Mouse (Mus musculus) spleen, postnatal 36 days (tissue): ENCODE data around the gene Srrd.
A peak's percentile ranks its signal among the peaks of the same experiment; 100 is the strongest.
"Not testable (repeated sequence)": the region's sequence is repeated elsewhere in the genome, so short reads cannot be mapped to it uniquely, and the experiment has no call there.

Source experiments
- DNase-seq, 2 experiments: peaks; one replicate each; pipeline ENCODE4 v3.0.0; 2022; ENCODE audit warnings: low spot score in 2 of 2, mixed read lengths in 1 of 2

Gene Srrd

DNA sequence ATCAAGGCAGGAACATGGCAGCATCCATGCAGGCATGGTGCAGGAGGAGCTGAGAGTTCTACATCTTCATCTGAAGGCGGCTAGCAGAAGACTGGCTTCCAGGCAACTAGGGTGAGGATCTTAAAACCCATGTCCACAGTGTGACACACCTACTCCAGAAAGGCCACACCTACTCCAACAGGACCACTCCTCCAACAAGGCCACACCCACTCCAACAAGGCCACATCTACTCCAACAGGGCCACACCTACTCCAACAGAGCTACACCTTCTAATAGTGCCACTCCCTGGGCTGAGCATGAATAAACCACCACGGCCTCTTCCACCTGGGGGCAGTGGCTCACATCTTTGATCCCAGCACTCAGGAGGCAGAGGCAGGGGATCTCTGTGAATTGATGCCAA is 23.5 kb downstream of the Srrd start:
- DNase-seq = not testable (repeated sequence)

DNA sequence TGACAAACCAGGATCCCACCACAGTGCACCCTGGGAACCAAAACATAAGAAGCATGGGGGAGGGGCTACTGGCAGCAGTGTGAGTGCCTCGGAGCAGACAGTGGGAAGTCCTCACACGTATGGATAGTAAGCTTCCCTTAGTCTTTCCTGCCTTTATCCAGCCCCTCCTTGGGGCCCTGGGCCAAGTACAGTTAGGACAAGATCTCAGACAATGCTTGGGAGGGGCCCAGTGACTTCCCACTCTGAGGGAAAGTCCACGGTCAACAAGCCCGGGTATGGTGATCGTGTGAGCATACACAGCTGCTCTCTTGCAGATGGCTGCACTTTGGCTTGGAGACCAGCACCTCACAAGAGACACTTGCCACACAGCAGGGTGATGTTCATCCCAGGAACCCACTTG is 25.5 kb downstream of the Srrd start:
- no peak for DNase-seq

DNA sequence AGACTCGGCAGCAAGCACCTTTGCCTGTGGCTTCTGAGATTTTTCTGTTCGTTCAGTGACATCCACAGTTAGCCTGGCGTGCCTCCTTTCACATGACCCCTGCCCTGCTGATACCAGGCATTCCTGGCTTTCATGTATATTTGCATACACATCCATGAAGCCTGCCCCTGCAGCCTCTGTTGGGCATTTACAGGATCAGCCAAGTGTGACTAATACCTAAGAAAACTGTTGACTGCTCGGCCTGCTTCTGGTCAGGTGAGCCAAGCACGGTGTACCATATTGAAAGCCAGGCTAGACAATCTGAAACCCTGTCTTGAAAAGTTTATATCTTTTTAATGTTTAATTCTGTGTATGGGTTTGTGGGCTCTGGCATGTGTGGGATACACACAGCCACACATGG is 26.4 kb downstream of the Srrd start:
- no peak for DNase-seq

DNA sequence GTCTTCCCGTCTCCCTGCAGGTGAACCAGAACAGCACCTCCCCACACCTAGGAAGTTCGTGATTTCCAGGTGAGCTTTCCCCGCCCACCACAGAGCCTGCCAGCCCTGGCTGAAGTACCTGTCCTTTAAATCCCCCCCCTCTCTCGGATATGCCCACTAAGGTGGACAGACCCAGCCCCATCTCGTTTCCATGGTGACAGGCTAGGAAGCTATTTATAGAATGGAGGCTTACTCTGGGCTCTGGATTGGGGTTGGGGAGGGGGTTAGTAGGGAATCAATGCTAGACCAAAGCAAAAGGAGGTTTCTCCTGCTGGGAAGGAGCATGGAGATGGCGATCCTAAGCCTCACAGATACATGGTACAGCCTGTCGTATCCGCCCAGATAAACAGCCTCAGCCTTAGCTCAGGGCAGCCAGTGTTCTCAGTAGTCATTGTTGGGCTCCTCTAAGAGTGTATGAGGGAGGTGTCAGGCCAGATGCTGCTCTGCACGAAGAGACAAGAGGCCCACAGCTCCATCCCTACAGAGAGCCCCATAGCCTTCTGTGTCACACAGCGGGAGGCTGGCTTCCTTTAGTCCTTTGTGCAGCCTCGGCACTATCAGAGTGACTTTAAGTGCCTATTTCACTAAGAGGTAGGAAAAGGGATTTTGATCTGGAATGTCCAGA is 29.5 kb downstream of the Srrd start:
- DNase-seq = no peak

DNA sequence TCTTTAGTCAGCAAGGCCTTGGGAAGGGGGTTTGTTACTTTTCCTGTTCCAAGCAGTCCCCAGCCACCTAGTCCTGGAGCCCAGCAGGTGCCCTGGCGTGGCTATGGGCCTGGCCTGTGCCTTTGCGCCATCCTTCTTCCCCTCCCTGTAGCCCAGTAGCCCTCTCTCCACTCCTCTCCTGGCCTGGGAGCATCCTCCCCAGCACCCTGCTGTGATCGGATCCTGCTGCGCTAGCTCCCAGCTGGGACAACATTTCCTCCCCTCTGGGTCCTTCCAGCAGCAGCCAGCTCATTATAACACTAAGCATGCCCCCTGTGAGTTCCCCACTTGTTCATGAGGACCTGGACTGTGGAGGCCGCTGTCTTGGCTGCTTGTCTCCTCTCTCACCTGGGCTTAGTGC is 37.0 kb downstream of the Srrd start:
- DNase-seq = no peak

DNA sequence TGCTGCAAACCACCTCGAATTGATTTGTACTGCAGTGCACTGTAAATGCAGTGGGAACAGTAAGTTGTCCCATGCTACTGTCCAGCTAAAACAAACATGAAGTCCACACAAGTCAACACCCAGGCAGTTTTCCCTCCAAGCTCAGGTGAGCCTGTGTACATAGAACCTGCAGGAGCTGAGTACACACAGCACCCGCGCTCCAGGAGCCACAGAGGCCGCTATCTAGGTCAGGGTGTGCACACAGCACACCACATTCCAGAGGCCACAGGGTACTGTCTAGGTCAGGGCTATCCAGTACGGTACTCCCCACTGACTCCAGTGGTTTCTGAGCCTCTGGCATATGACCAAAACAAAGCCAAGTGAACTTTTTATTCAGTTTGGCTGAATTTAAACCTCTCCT is 40.5 kb downstream of the Srrd start:
- DNase-seq = no peak

DNA sequence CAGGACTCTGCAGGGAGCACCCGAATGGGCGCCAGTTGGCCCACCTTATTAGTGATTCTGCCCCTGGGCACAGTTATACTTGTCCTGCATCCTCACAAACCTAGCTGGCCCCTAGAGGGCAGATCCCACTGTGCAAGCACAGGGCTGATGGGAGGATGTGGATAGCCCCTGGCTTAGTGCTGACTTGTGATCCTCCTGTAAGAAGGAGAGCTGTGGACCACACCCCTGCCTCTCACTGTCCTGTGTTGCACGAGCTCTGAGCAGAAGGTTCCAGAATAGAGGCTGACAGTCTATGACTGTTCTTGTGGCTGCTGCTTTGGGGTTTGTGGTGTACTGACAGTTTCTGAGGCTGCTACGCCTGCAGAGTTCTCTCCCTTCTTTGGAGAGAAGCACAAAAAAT is 41.1 kb downstream of the Srrd start:
- no peak for DNase-seq

DNA sequence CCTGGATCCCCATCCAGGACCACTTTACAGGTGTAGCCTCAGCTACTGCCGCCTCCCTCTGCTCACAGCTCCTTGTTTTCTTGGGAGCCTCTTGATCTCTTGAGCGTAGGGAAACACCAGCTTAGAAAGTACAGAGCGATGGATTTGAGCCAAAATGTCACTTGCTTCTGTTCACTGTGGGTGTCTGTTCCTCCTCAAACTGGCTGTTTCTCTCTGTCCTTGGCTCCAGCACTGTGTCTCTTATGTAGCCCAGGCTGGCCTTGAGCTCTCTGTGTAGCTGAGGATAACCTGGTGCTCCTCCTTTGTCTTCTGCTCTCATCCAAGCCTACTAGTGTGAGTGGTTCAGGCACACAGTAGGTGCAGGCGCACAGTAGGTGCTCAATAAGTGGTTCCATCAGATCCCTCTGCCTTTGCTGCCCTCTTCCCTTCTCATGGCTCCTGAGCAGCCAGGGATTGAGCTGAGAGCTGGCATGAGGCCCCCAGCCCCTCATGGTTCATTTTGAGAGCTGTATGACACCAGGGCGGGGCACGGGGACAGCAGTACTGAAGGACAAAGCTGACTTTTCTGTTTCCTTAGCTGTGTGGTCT is 42.0 kb downstream of the Srrd start:
- DNase-seq = no peak

DNA sequence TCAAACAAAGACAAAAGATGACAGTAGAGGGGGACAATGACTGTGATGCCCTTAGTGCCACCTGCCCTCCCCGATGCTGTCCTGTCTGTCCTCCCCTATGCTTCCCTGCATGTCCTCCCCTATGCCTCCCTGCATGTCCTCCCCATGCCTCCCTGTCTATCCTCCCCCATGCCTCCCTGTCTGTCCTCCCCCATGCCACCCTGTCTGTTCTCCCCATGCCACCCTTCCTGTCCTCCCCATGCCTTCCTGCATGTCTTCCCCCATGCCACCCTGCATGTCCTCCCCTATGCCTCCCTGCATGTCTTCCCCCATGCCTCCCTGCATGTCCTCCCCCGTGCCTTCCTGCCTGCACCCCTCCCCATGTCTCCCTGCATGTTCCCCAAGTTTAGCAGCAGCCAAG is 42.7 kb downstream of the Srrd start:
- no peak for DNase-seq

DNA sequence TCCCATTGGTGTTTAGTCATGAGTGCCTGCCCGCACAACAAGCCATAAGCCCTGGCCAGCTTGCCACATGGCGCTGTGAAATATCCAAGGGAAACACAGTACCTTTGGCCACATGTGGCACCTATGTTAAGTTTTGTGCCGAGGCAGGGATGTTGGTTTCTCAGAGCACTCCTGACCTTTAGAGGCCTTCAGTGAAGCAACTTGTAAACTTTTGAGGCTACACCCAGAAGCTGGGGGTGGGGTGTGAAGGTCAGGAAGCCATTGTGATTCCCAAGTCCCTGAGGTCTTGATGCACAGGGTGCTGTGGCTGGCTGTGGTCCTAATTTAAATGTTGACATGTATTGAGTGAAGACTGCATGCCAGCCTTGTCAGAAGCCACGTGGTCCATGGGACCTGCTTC is 43.4 kb downstream of the Srrd start:
- no peak for DNase-seq

DNA sequence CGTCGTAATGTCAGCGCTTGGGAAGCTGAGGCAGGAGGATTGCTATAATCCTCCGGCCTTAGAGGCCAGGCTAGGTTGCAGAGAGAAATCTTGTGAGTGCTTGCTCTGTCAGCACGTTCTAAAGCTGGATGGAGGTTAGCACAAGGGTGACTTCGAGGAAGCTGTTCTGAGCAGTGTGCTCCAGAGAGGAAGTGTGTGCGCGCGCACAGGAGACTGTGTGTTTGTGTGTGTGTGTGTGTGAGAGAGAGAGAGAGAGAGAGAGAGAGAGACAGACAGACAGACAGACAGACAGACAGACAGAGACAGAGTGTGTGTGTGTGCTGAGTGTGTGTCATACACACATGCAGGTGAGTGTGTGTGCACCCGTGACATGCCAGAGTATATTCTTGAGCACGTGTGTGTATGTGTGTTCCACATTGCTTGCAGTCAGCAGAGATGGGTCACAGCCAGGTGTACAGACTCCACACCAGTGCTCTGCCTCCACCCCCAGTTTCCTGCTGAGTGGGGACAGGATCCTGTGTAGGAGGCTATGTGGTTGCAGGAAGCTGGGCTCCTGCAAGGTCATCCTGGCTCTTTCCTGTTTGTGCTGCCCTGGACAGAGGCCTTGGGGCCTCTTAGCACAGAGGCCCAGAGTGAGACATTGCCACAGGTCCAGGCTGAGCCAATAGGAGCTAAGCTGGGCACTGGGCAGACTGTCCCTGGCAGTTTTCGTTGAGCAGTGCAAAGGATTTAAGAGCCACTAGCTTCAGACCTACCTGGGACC is 44.4 kb downstream of the Srrd start:
- DNase-seq = peak in 1 of 2 experiments; percentile 41

DNA sequence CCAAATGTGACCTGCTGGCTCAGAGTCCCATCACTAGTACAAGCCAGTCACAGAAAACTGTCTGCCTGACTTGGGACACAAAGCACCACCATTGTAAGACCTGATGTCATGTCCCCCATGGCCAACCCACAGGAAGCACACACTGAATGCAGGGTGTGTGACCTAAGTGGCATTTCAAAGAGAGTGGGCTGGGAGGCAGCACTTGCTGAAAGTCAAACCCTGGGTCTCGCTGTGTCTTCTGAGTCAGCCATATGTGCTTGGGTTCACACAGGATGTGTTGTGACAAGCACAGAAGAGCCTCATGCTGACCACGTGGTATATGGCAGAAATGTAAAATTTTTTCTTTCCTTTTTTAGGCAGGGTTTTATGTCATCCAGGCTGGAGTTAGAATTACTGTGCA is 45.6 kb downstream of the Srrd start:
- peak; percentile 41 to 49 for DNase-seq

DNA sequence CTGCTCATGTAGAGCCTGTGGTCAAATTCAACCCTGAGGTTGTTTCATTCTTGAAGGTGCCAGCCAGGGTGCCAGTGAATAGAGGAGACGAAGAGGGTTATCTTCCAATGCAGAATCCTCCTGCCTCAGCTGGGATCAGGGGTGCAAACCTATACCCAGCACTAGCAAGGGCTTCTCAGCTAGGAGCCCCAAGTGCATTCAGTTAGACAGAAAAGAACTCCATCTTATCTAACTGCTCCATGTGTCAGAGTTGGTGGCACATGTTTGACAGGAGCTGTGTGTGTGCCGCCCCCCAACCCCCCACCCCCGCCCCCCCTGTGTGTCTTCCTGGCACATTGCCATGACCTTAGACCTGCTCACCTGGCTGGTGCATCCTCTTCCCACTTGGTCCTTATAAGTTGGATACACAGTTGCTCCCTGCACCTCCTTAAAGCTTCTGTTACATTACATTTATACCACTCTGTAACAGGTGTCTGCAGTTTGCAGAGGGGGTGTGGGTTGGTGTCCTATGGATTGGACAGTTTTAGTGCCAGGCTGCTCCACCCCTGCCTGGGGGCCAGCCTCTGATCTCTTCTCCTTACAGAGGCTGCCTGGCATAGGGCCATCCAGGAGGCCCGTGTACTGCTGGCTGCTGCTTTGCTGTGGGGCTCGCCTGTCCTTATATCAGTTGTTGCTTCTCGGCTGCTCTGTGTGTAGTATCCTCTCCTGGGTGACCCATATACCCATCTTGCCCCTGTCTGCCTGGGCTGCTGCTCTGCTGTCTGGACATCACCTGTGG is 46.2 kb downstream of the Srrd start:
- no peak for DNase-seq

DNA sequence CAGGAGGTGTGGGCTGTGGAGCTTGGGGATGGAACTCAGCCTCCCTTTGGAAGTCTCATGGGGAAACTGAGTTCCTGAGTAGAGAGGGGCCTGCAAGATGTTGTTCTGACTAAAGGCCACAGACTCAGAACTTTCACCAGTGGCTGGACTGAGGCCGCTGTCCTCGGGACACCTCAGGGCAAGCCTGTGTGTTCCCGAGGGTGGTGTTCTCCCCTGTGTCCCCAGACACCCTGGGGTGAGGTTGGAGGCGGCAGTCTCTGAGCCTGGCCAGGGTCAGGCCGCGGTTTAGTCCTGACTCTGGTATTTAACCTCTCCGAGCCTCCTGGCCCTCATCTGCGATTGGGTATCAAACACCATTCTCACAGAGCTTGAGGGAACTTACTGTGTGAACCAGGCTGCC is 47.3 kb downstream of the Srrd start:
- DNase-seq = no peak

DNA sequence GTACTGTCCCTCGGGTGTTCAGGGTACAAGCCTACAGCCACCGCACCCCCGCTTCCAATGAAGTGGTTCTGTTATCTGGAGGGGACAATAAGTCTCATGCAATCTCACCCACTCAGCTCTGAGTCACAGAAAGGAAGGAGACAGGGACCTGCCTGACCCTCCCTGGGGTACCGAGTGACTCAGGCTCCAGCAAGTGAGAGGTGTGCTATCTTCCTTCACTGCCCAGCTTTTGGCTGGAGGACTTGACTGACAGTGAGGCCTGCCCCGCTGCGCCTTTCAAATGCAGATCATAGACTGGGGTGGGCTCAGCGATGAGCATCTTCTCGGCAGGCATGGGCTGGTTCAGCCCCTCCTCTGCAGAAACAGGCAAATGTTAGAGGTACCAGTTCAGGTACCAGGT is 47.7 kb downstream of the Srrd start:
- DNase-seq = no peak

DNA sequence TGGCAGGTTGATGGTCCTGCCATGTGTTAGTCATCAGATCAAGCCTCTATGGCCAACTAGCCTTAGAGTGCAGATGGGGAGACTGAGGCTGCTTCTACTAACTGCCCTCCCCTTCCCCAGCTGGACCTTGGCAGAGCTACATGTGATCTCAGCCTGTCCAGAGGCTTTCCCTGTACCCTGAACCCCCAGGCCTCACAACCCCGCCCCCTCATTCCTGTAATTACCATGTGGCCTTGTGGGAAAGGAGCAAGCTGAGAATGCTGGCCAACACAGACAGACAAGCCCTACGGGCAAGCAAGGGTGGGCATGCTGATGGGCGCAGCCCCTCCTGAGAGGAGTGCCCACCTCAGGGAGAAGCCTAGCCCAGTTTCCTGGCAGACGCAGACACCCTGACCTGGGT is 48.1 kb downstream of the Srrd start:
- DNase-seq = no peak

DNA sequence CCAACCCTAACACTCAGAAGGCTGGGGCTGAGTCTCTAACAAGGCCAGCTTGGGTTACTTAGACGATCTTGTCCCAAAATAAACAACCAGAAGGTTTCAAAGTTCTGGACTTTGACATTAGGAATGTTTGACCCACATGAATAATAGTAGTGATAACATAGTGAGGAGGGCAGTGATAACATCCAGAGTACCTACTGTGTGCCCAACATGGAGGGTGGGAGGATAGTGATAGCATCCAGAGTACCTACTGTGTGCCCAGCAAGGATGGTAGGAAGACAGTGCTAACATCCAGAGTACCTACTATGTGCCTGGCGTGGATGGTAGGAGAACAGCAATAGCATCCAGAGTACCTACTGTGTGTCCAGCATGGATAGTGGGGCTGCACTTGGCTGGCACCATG is 49.0 kb downstream of the Srrd start:
- DNase-seq = no peak

DNA sequence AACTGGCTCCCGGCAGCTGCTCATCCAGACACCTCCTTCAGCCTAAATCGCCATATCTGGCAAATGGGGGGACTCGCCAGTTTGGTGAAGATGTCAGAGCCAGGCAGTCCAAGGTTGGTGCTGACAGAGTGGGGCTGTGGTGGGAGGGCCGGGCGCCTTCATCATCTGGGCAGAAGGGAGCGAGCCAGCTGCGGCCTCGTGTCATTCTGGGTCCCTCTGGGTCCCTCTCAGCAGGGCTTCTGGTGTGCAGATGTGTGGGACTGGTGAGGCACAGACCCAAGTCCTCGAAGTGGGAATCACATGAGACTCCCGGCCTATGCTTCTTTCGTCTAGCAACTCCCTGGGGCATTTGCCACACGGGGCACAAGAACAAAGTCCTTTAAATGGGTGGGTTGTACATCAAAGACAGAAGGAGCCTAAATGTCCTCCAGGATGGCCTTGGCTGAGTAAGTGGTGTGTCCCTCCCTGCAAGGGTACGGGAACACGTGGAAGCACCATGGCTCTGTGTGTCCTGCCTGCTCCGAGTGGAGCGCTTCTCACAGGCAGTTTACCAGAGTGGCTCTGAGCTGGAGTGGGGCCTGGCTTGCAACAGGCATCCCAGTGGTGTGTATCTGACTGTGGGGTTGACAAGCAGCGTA is 50.4 kb downstream of the Srrd start:
- DNase-seq = no peak

DNA sequence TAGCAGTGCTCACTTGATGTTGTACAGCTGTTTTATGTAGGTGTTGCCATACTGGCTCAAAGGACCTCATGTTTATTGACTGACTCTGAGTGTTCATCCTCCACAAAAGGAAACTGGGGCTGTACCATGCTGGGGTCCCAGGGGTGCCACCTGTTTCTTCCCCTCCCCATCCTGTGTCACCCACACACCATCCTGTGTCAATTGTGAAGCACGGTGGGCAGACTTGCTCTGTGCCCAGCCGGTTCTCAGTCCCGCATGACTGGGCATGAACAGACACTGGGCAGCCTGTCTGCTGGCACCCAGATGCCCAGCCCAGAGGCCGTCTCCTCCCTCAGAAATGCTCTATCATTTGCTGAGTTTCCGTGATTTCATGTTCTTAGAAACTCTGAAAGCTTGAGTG is 51.0 kb downstream of the Srrd start:
- peak; percentile 74 to 80 for DNase-seq

DNA sequence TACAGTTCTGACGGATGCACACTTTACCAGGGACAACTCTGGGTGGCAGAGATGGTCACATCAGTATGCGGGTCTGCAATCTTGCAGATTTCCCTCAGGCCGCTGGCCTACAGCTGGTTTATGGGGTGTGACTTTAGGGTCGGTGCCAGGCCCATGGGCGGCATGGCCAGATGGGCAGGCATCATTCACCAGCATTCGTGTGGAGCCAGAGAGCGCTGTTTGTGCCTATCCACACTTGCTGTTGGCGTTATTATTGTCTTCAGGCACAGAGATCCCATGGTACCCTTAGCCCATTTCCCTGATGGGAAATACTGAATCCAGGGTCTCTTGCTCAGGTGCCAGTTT is 52.3 kb downstream of the Srrd start:
- no peak for DNase-seq

DNA sequence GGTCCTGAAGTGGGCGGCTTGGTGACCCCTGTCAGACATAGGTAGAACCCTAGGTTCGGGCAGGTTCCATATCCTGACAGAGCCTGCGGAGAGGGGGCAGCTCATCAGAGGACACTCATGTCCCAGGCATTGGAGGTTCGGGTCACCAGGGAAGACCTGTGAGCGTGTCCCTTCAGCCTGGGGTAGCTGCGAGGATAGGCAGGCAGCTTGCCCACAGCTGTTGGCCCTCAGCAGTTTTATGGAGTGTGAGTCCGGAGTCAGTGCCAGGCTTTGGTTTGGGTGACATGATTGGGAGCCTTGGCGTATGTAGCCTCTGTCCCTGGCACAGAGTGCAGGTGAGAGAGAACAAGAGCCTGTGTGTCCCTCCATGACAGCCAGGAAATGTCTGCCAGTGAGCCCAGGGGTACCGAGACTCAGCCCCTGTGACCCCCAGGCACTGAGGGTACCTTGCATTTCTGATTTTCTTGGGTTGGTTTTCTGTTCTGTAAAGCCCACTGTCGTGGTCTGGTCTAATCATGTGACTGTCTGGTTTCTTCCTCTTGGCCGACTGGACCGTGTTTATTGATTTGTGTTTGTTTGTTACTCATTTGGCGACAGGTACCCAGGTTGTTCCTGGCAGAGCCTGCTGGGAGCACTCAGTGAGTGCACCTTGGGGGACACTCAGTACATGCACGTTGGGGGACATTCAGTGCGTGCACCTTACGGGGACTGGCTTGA is 52.9 kb downstream of the Srrd start:
- DNase-seq = no peak

DNA sequence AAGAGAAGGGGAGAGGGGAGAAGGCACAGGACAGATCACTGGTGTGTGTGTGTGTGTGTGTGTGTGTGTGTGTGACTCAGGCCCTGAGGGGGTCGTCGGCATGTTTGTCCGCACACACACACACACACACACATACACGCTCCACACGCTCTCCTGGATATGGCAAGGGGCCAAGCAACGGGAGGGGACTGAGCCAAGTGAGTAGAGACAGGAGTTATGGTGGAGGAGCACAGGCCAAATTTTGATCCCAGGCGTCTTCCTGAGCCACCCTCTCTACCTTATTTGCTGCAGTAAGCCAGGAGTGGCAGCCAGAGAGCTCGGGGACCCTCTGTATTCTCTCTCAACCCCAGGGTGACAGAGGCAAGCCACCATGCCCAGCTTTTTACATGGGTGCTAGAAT is 53.6 kb downstream of the Srrd start:
- no peak for DNase-seq
